Mouse (Mus musculus) ES-Bruce4 (cell line): Measurements from ENCODE around the gene Ccnq. TPM values are rescaled to one million over a fixed set of nuclear protein-coding genes. Genes with fewer than 3 reads are reported as not detected.
A peak's percentile ranks its signal among the peaks of the same experiment; 100 is the strongest.

Source experiments
- H3K27ac ChIP-seq: 2 replicates; pipeline ENCODE4 v1.5.1; 2012; ENCODE audit warnings: low read length, inconsistent platforms; ENCODE audit not compliant: insufficient read depth
- H3K27me3 ChIP-seq: 2 replicates; pipeline ENCODE4 v1.6.1; 2012; ENCODE audit warnings: mild to moderate bottlenecking, low read length, inconsistent platforms; ENCODE audit not compliant: control insufficient read depth, poor library complexity, insufficient read depth, severe bottlenecking
- H3K36me3 ChIP-seq: 2 replicates; pipeline ENCODE4 v1.6.1; 2012; ENCODE audit warnings: inconsistent platforms, mild to moderate bottlenecking, low read length, moderate library complexity; ENCODE audit not compliant: control insufficient read depth, poor library complexity, insufficient read depth, severe bottlenecking
- H3K4me1 ChIP-seq: one replicate; pipeline ENCODE4 v1.8.1; 2011; ENCODE audit warnings: low read length; ENCODE audit not compliant: control insufficient read depth, insufficient read depth
- H3K4me3 ChIP-seq: 2 replicates; pipeline ENCODE4 v1.5.1; 2011; ENCODE audit warnings: low read depth, mild to moderate bottlenecking, low read length
- H3K9ac ChIP-seq: 2 replicates; pipeline ENCODE4 v1.6.1; 2012; ENCODE audit warnings: low read depth, mild to moderate bottlenecking, inconsistent platforms; ENCODE audit not compliant: poor library complexity, severe bottlenecking
- H3K9me3 ChIP-seq: replicated peaks from 2 replicates; pipeline ENCODE4 v1.6.1; 2012; ENCODE audit warnings: mild to moderate bottlenecking, low read length, inconsistent platforms; ENCODE audit not compliant: control insufficient read depth, poor library complexity, insufficient read depth, severe bottlenecking
- CTCF ChIP-seq: IDR thresholded peaks from one replicate; pipeline ENCODE4 v1.8.1; 2011; ENCODE audit warnings: low read depth, low read length
- EP300 ChIP-seq: IDR thresholded peaks from 2 replicates; pipeline ENCODE4 v1.6.1; 2011; ENCODE audit warnings: low read depth, low read length; ENCODE audit not compliant: insufficient read depth
- POLR2A ChIP-seq: IDR thresholded peaks from one replicate; pipeline ENCODE4 v1.8.1; 2011; ENCODE audit warnings: low read length; ENCODE audit not compliant: insufficient read depth
- polyA plus RNA-seq: library from polyadenylated mRNA; stranded (reverse); fragments of >200 nt; gene quantifications from 2 replicates; pipeline ENCODE4 v1.2.4, GENCODE M21; 2011; ENCODE audit warnings: low read depth; ENCODE audit not compliant: missing spikeins, insufficient read depth, insufficient read length

The Ccnq gene
- 16.1 and 18.3 TPM in 2 replicates for polyA plus RNA-seq

- H3K9me3 ChIP-seq: no peaks in the 10 kb centered on the region
- TF ChIP-seq EP300 (no peak), CTCF (no peak), POLR2A (no peak)
- peak within 1 kb of the TSS; percentile 52 for H3K9ac ChIP-seq
- H3K27ac ChIP-seq: no peak within 1 kb of the TSS
- peak within 1 kb of the TSS; percentile 81 for H3K4me3 ChIP-seq
- H3K27me3 ChIP-seq: no peaks in the 10 kb centered on the region
- H3K36me3 ChIP-seq: peaks cover 3% of the 10 kb centered on the region
- H3K4me1 ChIP-seq: no peaks in the 10 kb centered on the region
Observed at GRCm38 (mm10) chr11:78750885-78751842, at the start of gene Ccnq. Gene Ccnq, minus strand, starts transcription at chr11:78751729.

GRCm38 (mm10) chr11:78801094-78801493 lies 49.6 kb upstream of the Ccnq start:
- no peak overlapping the region for H3K9ac ChIP-seq
- H3K27ac ChIP-seq: no peak overlapping the region
- H3K27me3 ChIP-seq: no peaks in the 10 kb centered on the region
- H3K36me3 ChIP-seq: no peaks in the 10 kb centered on the region
- peaks cover 8% of the 10 kb centered on the region for H3K4me1 ChIP-seq
- no peak for TF ChIP-seq POLR2A
- TF ChIP-seq EP300: no peak
- TF ChIP-seq CTCF: no peak
- H3K9me3 ChIP-seq: no peaks in the 10 kb centered on the region
- H3K4me3 ChIP-seq: no peak overlapping the region

GRCm38 (mm10) chr11:78796072-78796729 lies 44.7 kb upstream of the Ccnq start:
- TF ChIP-seq CTCF (no peak), EP300 (no peak), POLR2A (no peak)
- Histone ChIP-seq H3K4me1 (no peaks in the 10 kb centered on the region), H3K27me3 (no peaks in the 10 kb centered on the region), H3K4me3 (no peak overlapping the region), H3K9ac (no peak overlapping the region), H3K9me3 (no peaks in the 10 kb centered on the region), H3K36me3 (no peaks in the 10 kb centered on the region), H3K27ac (no peak overlapping the region)

- no peak overlapping the region for H3K9ac ChIP-seq
- no peak for TF ChIP-seq POLR2A
- TF ChIP-seq EP300: no peak
- no peak for TF ChIP-seq CTCF
- no peaks in the 10 kb centered on the region for H3K27me3 ChIP-seq
- no peaks in the 10 kb centered on the region for H3K36me3 ChIP-seq
- H3K9me3 ChIP-seq: no peaks in the 10 kb centered on the region
- no peak overlapping the region for H3K4me3 ChIP-seq
- no peak overlapping the region for H3K27ac ChIP-seq
- no peaks in the 10 kb centered on the region for H3K4me1 ChIP-seq
Observed at GRCm38 (mm10) chr11:78793116-78793515, 41.6 kb upstream of the Ccnq start.

GRCm38 (mm10) chr11:78792465-78792864 lies 40.9 kb upstream of the Ccnq start:
- Histone ChIP-seq H3K4me1 (no peaks in the 10 kb centered on the region), H3K27me3 (no peaks in the 10 kb centered on the region), H3K9ac (no peak overlapping the region), H3K9me3 (no peaks in the 10 kb centered on the region), H3K27ac (no peak overlapping the region), H3K4me3 (no peak overlapping the region), H3K36me3 (no peaks in the 10 kb centered on the region)
- no peak for TF ChIP-seq CTCF
- TF ChIP-seq EP300: no peak
- TF ChIP-seq POLR2A: no peak

GRCm38 (mm10) chr11:78792055-78792454 lies 40.5 kb upstream of the Ccnq start:
- no peak for TF ChIP-seq POLR2A
- TF ChIP-seq EP300: peak; percentile 73; the same call in 1 of the 2 replicates
- TF ChIP-seq CTCF: no peak
- H3K4me3 ChIP-seq: no peak overlapping the region
- H3K4me1 ChIP-seq: no peaks in the 10 kb centered on the region
- H3K27ac ChIP-seq: no peak overlapping the region
- no peaks in the 10 kb centered on the region for H3K36me3 ChIP-seq
- H3K9me3 ChIP-seq: no peaks in the 10 kb centered on the region
- H3K9ac ChIP-seq: no peak overlapping the region
- H3K27me3 ChIP-seq: no peaks in the 10 kb centered on the region
